Mouse (Mus musculus): ENCODE measurements at regions not wholly inside any gene's neighbourhood (a gene's known extent, or its start where the extent isn't known, plus 50 kb on each side); places are given as distances from the start of the nearest gene placed in this dataset.

DNA sequence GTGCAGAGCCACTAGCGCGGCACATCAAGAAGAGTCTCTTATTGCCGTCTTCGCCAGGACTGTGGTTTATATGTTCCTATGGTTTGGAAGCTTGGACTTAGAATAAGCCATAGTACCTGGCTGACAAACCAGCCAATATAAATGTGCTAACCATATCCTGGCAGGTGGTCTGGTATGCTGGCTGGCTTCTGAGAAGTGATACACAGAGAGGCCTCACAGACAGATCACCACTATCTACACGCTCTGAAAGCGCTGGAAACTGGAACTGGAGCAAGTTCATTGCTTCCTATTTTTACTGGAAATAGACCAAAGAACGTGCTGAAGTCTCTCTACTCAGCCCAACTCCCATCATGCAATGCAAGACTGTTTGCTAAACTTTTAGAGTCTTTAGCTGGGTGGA, 124.7 kb downstream of the Qpct start:
- H3K4me1 ChIP-seq (ENCODE audit: control insufficient read depth, low read depth, low read length), result no peaks in the 10 kb centered on the region
- H3K4me3 ChIP-seq (ENCODE audit: low read depth, low read length), result no peak overlapping the region
- 62% methylated on average over 7 of the region's 7 CpGs for WGBS (ENCODE audit: insufficient replicate concordance)
- no peaks in the 10 kb centered on the region for H3K9me3 ChIP-seq (replicated peaks; ENCODE audit: control insufficient read depth, low read length)
- H3K27ac ChIP-seq (ENCODE audit: low read length), result no peak overlapping the region
- no peaks in the 10 kb centered on the region for H3K27me3 ChIP-seq (ENCODE audit: control insufficient read depth, insufficient read depth, low read depth, low read length)
- H3K9ac ChIP-seq (ENCODE audit: low read depth, low read length), result no peak overlapping the region
- H3K4me2 ChIP-seq (ENCODE audit: low read depth, low read length), result no peak overlapping the region
- no peak for ATAC-seq (ENCODE audit: low read depth)
- H3K36me3 ChIP-seq (ENCODE audit: control insufficient read depth, insufficient read depth), result no peaks in the 10 kb centered on the region

DNA sequence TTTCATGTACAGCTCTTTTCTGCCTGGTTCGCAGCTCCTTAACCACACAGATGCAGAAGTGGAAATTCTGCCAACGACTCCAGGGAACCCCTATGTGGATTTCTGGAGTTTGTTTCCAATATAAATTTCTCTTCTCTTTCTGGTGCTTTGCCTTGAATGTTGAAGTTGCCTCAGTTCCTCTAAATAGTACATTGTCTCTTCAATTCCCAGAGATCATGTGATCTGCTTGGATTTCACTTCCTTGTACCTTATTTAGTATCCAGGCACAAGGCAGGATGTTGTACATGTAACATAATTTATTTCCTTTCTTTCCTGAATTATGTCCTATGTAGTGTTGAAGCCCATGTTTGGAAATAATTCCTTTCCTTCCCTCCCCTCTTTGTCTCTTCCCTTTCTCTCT, 123.7 kb downstream of the Qpct start:
- H3K4me1 ChIP-seq (ENCODE audit: control insufficient read depth, low read depth, low read length), result no peaks in the 10 kb centered on the region
- H3K36me3 ChIP-seq (ENCODE audit: control insufficient read depth, insufficient read depth), result no peaks in the 10 kb centered on the region
- no peak overlapping the region for H3K4me2 ChIP-seq (ENCODE audit: low read depth, low read length)
- no peak for ATAC-seq (ENCODE audit: low read depth)
- no peak overlapping the region for H3K27ac ChIP-seq (ENCODE audit: low read length)
- H3K9me3 ChIP-seq (replicated peaks; ENCODE audit: control insufficient read depth, low read length), result no peaks in the 10 kb centered on the region
- H3K4me3 ChIP-seq (ENCODE audit: low read depth, low read length), result no peak overlapping the region
- no peaks in the 10 kb centered on the region for H3K27me3 ChIP-seq (ENCODE audit: control insufficient read depth, insufficient read depth, low read depth, low read length)
- no peak overlapping the region for H3K9ac ChIP-seq (ENCODE audit: low read depth, low read length)
- 65% methylated on average over 2 of the region's 2 CpGs for WGBS (ENCODE audit: insufficient replicate concordance)

DNA sequence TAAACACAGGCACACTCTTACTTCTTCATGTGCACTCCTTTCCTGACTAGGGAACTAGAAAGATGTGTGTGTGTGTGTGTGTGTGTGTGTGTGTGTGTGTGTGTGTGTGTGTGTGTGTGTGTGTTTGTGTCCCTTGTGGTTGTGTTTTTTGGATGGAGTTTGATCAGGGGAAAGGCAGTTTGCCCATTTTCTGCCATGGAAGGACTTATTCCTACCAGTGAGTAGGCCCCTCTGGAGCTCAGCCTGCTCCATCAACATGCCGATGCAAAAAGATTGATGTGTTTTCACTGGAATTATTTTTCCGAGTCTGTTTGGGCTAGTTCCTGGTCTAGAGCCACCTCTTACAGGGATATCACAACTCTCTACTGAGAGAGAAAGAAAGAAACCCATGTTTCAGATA, 120.6 kb downstream of the Qpct start:
- Histone ChIP-seq H3K27ac (ENCODE audit: low read length) (no peak overlapping the region), H3K36me3 (ENCODE audit: control insufficient read depth, insufficient read depth) (no peaks in the 10 kb centered on the region), H3K4me2 (ENCODE audit: low read depth, low read length) (no peak overlapping the region), H3K27me3 (ENCODE audit: control insufficient read depth, insufficient read depth, low read depth, low read length) (no peaks in the 10 kb centered on the region), H3K9ac (ENCODE audit: low read depth, low read length) (no peak overlapping the region), H3K4me3 (ENCODE audit: low read depth, low read length) (no peak overlapping the region), H3K4me1 (ENCODE audit: control insufficient read depth, low read depth, low read length) (no peaks in the 10 kb centered on the region), H3K9me3 (replicated peaks; ENCODE audit: control insufficient read depth, low read length) (no peaks in the 10 kb centered on the region)
- WGBS (ENCODE audit: insufficient replicate concordance), result 66% methylated on average over 2 of the region's 2 CpGs
- ATAC-seq (ENCODE audit: low read depth), result no peak

DNA sequence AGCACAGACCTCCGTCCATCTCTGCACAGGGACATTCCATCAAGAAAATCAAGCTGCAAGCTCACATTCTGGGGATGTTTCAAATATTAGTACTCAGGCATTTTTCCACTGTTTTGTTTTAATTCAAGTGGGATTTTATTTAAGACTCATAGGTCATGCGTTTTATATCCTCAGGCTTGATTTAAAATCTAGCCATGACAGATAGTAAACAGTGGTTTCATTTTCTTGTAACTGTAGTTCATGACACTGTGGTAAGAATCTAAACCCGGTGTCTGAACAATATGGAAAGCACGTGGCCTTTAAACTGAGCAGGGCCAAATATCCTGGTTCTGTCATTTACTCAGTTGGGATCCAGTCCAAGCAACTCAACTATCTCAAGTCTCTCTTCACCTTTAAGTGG, 119.0 kb downstream of the Qpct start:
- Histone ChIP-seq H3K4me2 (ENCODE audit: low read depth, low read length) (no peak overlapping the region), H3K4me3 (ENCODE audit: low read depth, low read length) (no peak overlapping the region), H3K36me3 (ENCODE audit: control insufficient read depth, insufficient read depth) (no peaks in the 10 kb centered on the region), H3K27ac (ENCODE audit: low read length) (no peak overlapping the region), H3K27me3 (ENCODE audit: control insufficient read depth, insufficient read depth, low read depth, low read length) (no peaks in the 10 kb centered on the region), H3K9ac (ENCODE audit: low read depth, low read length) (no peak overlapping the region), H3K4me1 (ENCODE audit: control insufficient read depth, low read depth, low read length) (no peaks in the 10 kb centered on the region), H3K9me3 (replicated peaks; ENCODE audit: control insufficient read depth, low read length) (no peaks in the 10 kb centered on the region)
- no peak for ATAC-seq (ENCODE audit: low read depth)
- 65% methylated on average over 4 of the region's 4 CpGs for WGBS (ENCODE audit: insufficient replicate concordance)

DNA sequence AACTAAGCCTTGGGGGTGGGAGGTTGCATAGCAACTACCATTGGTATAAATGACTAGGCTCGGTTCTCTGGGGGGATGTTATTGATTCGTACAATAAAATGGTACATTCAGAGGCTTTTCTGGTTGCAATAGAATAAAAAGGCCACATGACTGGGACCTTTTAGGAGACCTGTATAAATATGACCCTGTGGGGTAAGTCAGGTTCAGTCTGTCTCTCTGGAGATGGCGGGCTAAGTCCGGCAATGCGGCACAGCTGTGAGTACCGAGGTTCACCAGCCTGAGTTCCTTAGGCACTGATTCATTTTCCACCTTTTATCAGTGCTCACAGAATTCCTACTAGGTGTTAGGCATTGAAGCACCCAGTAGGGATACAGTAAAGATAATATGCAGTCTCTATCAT, 115.5 kb downstream of the Qpct start:
- Histone ChIP-seq H3K9me3 (replicated peaks; ENCODE audit: control insufficient read depth, low read length) (no peaks in the 10 kb centered on the region), H3K9ac (ENCODE audit: low read depth, low read length) (no peak overlapping the region), H3K4me3 (ENCODE audit: low read depth, low read length) (no peak overlapping the region), H3K27me3 (ENCODE audit: control insufficient read depth, insufficient read depth, low read depth, low read length) (no peaks in the 10 kb centered on the region), H3K36me3 (ENCODE audit: control insufficient read depth, insufficient read depth) (no peaks in the 10 kb centered on the region), H3K4me1 (ENCODE audit: control insufficient read depth, low read depth, low read length) (no peaks in the 10 kb centered on the region), H3K27ac (ENCODE audit: low read length) (no peak overlapping the region), H3K4me2 (ENCODE audit: low read depth, low read length) (no peak overlapping the region)
- no peak for ATAC-seq (ENCODE audit: low read depth)
- WGBS (ENCODE audit: insufficient replicate concordance), result 71% methylated on average over 6 of the region's 6 CpGs

DNA sequence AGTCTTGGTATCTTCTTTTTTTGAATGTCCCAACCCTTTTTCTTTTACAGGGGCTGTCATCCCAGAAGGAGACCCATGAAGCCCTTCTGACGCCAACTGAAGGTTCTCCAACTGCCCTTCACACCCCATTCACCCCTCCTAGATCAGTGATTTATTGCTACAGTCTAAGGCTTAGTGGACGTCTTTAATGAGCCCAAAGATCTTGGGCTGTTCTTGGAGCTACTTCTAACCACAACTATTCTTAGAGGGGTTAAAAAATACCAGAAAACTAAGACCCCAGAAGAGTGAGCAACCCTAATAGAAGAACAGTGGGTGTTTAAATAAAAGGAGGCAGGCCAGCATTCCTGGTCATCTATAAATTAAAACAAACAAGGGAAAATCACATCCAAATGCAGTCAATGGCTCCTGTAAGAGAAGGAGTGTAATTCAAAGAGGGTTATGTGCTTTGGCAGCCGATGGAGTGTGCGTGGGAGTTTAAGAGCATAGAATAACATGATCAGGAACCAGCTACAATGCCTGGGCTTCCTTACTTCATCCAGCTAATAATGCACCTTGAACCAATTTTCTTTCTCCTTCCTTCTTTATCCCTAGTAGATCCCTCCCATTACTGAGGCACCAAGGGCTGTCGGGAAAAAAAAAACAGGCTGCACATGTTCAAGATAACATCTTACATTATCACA, 113.3 kb downstream of the Qpct start:
- H3K9ac ChIP-seq (ENCODE audit: low read depth, low read length), result no peak overlapping the region
- H3K4me1 ChIP-seq (ENCODE audit: control insufficient read depth, low read depth, low read length), result no peaks in the 10 kb centered on the region
- 50% methylated on average over 5 of the region's 5 CpGs for WGBS (ENCODE audit: insufficient replicate concordance)
- no peaks in the 10 kb centered on the region for H3K36me3 ChIP-seq (ENCODE audit: control insufficient read depth, insufficient read depth)
- no peaks in the 10 kb centered on the region for H3K9me3 ChIP-seq (replicated peaks; ENCODE audit: control insufficient read depth, low read length)
- H3K27me3 ChIP-seq (ENCODE audit: control insufficient read depth, insufficient read depth, low read depth, low read length), result no peaks in the 10 kb centered on the region
- H3K27ac ChIP-seq (ENCODE audit: low read length), result no peak overlapping the region
- ATAC-seq (ENCODE audit: low read depth), result no peak
- no peak overlapping the region for H3K4me2 ChIP-seq (ENCODE audit: low read depth, low read length)
- H3K4me3 ChIP-seq (ENCODE audit: low read depth, low read length), result no peak overlapping the region

DNA sequence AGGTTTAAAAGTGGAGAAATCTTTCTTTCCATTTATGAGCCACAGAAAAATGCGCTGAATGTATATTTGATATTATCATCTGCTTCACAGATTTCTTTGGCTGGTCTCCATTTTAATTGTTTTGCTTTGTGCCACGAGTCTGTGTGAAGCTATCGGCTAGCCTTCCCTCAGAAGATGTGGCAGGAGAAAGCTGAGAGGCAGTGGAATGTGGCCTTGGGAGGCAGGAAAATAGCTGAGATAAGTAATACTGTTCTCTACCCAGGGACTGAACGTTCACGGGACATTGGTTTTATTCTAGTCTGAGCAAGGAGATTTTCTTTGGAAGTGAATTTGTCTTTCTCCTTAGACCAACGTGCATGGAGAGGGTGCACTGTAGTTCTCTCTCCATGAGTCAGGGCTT, 112.3 kb downstream of the Qpct start:
- Histone ChIP-seq H3K4me2 (ENCODE audit: low read depth, low read length) (no peak overlapping the region), H3K27me3 (ENCODE audit: control insufficient read depth, insufficient read depth, low read depth, low read length) (no peaks in the 10 kb centered on the region), H3K4me3 (ENCODE audit: low read depth, low read length) (no peak overlapping the region), H3K27ac (ENCODE audit: low read length) (no peak overlapping the region), H3K36me3 (ENCODE audit: control insufficient read depth, insufficient read depth) (no peaks in the 10 kb centered on the region), H3K4me1 (ENCODE audit: control insufficient read depth, low read depth, low read length) (no peaks in the 10 kb centered on the region), H3K9me3 (replicated peaks; ENCODE audit: control insufficient read depth, low read length) (no peaks in the 10 kb centered on the region), H3K9ac (ENCODE audit: low read depth, low read length) (no peak overlapping the region)
- WGBS (ENCODE audit: insufficient replicate concordance), result 58% methylated on average over 6 of the region's 6 CpGs
- no peak for ATAC-seq (ENCODE audit: low read depth)

DNA sequence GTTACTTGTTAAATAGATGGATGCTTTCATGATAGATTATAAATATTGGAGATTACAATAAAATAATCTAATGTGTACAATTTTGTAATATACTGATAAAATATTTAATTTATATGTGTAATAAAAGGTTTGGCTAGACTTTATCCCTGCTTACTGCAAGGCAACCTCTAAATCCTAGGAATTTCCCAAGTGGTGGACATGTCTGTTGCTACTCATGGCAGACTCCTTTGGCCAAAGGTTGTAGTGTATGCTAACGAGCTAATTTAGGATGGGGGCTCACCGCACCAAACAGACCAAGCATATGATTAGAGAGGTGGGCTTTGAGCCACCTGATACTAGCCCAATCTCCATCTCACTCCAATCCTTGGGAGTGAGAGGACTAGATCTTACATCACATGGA, 102.4 kb downstream of the Qpct start:
- 62% methylated on average over 2 of the region's 2 CpGs for WGBS (ENCODE audit: insufficient replicate concordance)
- H3K27ac ChIP-seq (ENCODE audit: low read length), result no peak overlapping the region
- H3K27me3 ChIP-seq (ENCODE audit: control insufficient read depth, insufficient read depth, low read depth, low read length), result no peaks in the 10 kb centered on the region
- ATAC-seq (ENCODE audit: low read depth), result no peak
- no peaks in the 10 kb centered on the region for H3K4me1 ChIP-seq (ENCODE audit: control insufficient read depth, low read depth, low read length)
- H3K36me3 ChIP-seq (ENCODE audit: control insufficient read depth, insufficient read depth), result no peaks in the 10 kb centered on the region
- H3K9me3 ChIP-seq (replicated peaks; ENCODE audit: control insufficient read depth, low read length), result no peaks in the 10 kb centered on the region
- no peak overlapping the region for H3K4me3 ChIP-seq (ENCODE audit: low read depth, low read length)
- no peak overlapping the region for H3K9ac ChIP-seq (ENCODE audit: low read depth, low read length)
- no peak overlapping the region for H3K4me2 ChIP-seq (ENCODE audit: low read depth, low read length)

DNA sequence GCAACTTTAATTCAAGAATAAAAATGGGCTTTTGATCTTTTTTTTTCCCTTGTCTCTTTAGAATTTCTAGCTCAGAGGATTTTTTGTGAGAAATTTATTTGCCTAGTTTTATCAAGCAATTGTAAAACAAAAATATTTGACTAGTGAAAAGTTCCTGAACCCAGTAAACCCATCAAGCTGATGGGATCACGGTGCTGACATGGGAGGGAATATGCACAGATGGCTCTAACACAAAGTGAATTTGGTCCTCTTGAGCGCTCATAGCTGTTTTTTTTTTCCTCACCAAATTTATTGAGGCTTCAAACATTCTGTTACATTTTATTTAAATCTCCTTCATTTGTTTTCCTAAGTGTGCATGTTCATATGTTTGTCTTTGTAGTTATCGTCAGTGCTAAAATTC, 101.1 kb downstream of the Qpct start:
- H3K9me3 ChIP-seq (replicated peaks; ENCODE audit: control insufficient read depth, low read length), result no peaks in the 10 kb centered on the region
- no peak overlapping the region for H3K4me3 ChIP-seq (ENCODE audit: low read depth, low read length)
- no peaks in the 10 kb centered on the region for H3K36me3 ChIP-seq (ENCODE audit: control insufficient read depth, insufficient read depth)
- no peak overlapping the region for H3K4me2 ChIP-seq (ENCODE audit: low read depth, low read length)
- no peak overlapping the region for H3K27ac ChIP-seq (ENCODE audit: low read length)
- H3K27me3 ChIP-seq (ENCODE audit: control insufficient read depth, insufficient read depth, low read depth, low read length), result no peaks in the 10 kb centered on the region
- H3K4me1 ChIP-seq (ENCODE audit: control insufficient read depth, low read depth, low read length), result no peaks in the 10 kb centered on the region
- 68% methylated on average over 3 of the region's 3 CpGs for WGBS (ENCODE audit: insufficient replicate concordance)
- H3K9ac ChIP-seq (ENCODE audit: low read depth, low read length), result no peak overlapping the region
- no peak for ATAC-seq (ENCODE audit: low read depth)
